Mouse (Mus musculus): ENCODE measurements around the gene Tbc1d4.

The Tbc1d4 gene

GRCm38 (mm10) chr14:101608519-101609368 lies at the start of gene Tbc1d4:
Gene Tbc1d4 (minus strand): TSS chr14:101609191.
- peak; percentile 90 for DNase-seq

GRCm38 (mm10) chr14:101656307-101656706 lies 47.3 kb upstream of the Tbc1d4 start:
- DNase-seq = no peak

- DNase-seq = no peak
These were observed 45.5 kb upstream of the Tbc1d4 start for GRCm38 (mm10) chr14:101654526-101654909.

GRCm38 (mm10) chr14:101653581-101654525 lies 44.9 kb upstream of the Tbc1d4 start, which contains the start of gene Uchl3:
Gene Uchl3 (plus strand): TSS chr14:101653967.
- DNase-seq = peak; percentile 94

- peak; percentile 21 for DNase-seq
These were observed 43.6 kb upstream of the Tbc1d4 start for GRCm38 (mm10) chr14:101652571-101652970.

- no peak for DNase-seq
These were observed 41.6 kb upstream of the Tbc1d4 start for GRCm38 (mm10) chr14:101650551-101650950.

- DNase-seq = no peak
These were observed 36.0 kb upstream of the Tbc1d4 start for GRCm38 (mm10) chr14:101644948-101645347.

GRCm38 (mm10) chr14:101640153-101640843 lies 31.3 kb upstream of the Tbc1d4 start, which contains the start of gene Commd6:
Gene Commd6 (minus strand): TSS chr14:101640686.
- DNase-seq = peak; percentile 94

- DNase-seq = no peak
These were observed 28.4 kb upstream of the Tbc1d4 start for GRCm38 (mm10) chr14:101637381-101637780.

- DNase-seq = no peak
These were observed 26.8 kb upstream of the Tbc1d4 start for GRCm38 (mm10) chr14:101635765-101636164.

GRCm38 (mm10) chr14:101630548-101630947 lies 21.6 kb upstream of the Tbc1d4 start:
- DNase-seq = no peak

- DNase-seq = no peak
These were observed 8.7 kb upstream of the Tbc1d4 start for GRCm38 (mm10) chr14:101617680-101618079.

- no peak for DNase-seq
These were observed 7.2 kb upstream of the Tbc1d4 start for GRCm38 (mm10) chr14:101616178-101616577.

- DNase-seq = no peak
These were observed 4.2 kb upstream of the Tbc1d4 start for GRCm38 (mm10) chr14:101613206-101613605.

GRCm38 (mm10) chr14:101610701-101611100 lies 1.7 kb upstream of the Tbc1d4 start:
- DNase-seq = no peak

- DNase-seq = peak; percentile 69
These were observed 1.1 kb downstream of the Tbc1d4 start for GRCm38 (mm10) chr14:101607631-101608518.

- DNase-seq = no peak
These were observed 3.1 kb downstream of the Tbc1d4 start for GRCm38 (mm10) chr14:101605843-101606242.

- DNase-seq = no peak
These were observed 6.1 kb downstream of the Tbc1d4 start for GRCm38 (mm10) chr14:101602851-101603250.

- no peak for DNase-seq
These were observed 11.8 kb downstream of the Tbc1d4 start for GRCm38 (mm10) chr14:101597096-101597715.

GRCm38 (mm10) chr14:101596691-101597090 lies 12.3 kb downstream of the Tbc1d4 start:
- DNase-seq = no peak
